Mouse (Mus musculus) lung, postnatal 0 days (tissue): ENCODE data around the gene Gm45844.

ENCODE experiments used
- CTCF ChIP-seq: IDR thresholded peaks from 2 replicates; pipeline ENCODE4 v1.5.1; 2016; ENCODE audit warnings: antibody characterized with exemption, mild to moderate bottlenecking
- EP300 ChIP-seq: IDR thresholded peaks from 2 replicates; pipeline ENCODE4 v1.6.1; 2016; ENCODE audit warnings: antibody characterized with exemption, mild to moderate bottlenecking, control low read depth

DNA sequence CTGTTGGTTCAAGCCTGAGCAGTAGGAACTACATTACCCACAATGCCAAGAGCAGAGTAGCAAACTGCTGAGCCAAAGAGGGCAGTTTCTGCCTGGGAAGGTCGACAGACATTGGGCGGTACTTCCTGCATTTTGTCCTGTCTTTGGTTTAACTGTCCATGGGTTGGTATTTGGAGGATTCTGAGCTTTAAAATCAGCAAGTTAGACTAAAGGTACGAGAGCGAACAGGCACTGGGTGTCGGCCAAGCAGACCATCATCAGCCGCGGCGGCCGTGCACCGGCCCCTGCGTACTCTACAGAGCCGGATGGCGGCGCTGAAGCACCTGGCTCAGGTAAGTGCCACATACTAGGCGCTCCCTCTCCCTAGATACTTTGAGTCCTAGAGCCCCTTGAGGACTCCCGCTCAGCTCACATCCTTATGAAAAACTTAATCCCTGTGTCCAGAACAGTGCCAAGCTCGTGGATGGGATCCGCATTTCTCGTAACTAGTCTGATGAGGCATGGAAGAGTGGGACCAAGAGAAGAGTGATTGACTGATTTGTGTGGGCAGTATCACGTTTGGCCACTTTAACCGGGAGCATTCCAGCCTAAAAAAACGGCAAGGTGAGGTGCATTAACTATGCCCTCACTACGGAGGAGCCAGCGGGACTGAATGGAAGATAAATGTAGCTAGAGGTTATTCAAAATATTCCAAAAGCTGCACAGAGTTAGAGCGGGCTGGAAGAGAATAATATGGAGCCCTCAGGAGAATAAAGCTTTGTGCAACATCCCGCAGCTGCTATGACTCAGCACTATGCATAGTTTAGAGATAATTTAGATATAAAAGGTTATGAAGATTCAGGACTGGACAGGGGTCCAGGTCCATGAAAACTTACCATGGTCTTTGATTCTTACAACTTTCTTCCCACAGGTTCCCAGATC, 106.6 kb downstream of the Gm45844 start, which contains the start of gene Zfp418:
- TF ChIP-seq CTCF (peak; percentile 29), EP300 (peak; percentile 38; the same call in 1 of the 2 replicates)
